Mouse (Mus musculus) embryonic facial prominence, embryonic 14.5 days (tissue): ENCODE measurements around the gene Fam185a. TPM values are rescaled to one million over a fixed set of nuclear protein-coding genes. Genes with fewer than 3 reads are reported as not detected.

Experiments
- ATAC-seq: fragments of 200-750 bp; cut with Nextera tagmentation; 2 replicates; pipeline ENCODE4 v1.8.0; 2017; ENCODE audit warnings: low read depth, moderate number of reproducible peaks, moderate TSS enrichment
- DNase-seq: peaks from one replicate; pipeline ENCODE4 v3.0.0-alpha.2; 2015; ENCODE audit warnings: low spot score
- H3K27ac ChIP-seq: fragments of 300-500 bp; sonication (generic); replicated peaks from 2 replicates; pipeline ENCODE4 v1.5.1; 2014; ENCODE audit warnings: low read depth, mild to moderate bottlenecking, low read length, moderate library complexity
- H3K27me3 ChIP-seq: fragments of 300-500 bp; sonication (generic); replicated peaks from 2 replicates; pipeline ENCODE4 v1.6.1; 2014; ENCODE audit warnings: low read length; ENCODE audit not compliant: control insufficient read depth, insufficient read depth
- H3K36me3 ChIP-seq: fragments of 300-500 bp; sonication (generic); 2 replicates; pipeline ENCODE4 v1.6.1; 2014; ENCODE audit warnings: low read length, mixed read lengths; ENCODE audit not compliant: control insufficient read depth, insufficient read depth
- H3K4me1 ChIP-seq: fragments of 300-500 bp; sonication (generic); 2 replicates; pipeline ENCODE4 v1.6.1; 2014; ENCODE audit warnings: antibody characterized with exemption, low read length; ENCODE audit not compliant: control insufficient read depth, insufficient read depth
- H3K4me2 ChIP-seq: fragments of 300-500 bp; sonication (generic); 2 replicates; pipeline ENCODE4 v1.6.1; 2014; ENCODE audit warnings: low read depth, mild to moderate bottlenecking, low read length, moderate library complexity, mixed read lengths
- H3K4me3 ChIP-seq: fragments of 300-500 bp; sonication (generic); 2 replicates; pipeline ENCODE4 v1.5.1; 2014; ENCODE audit warnings: low read depth, mild to moderate bottlenecking, low read length
- H3K9ac ChIP-seq: fragments of 300-500 bp; sonication (generic); 2 replicates; pipeline ENCODE4 v1.6.1; 2014; ENCODE audit warnings: low read depth, mild to moderate bottlenecking, low read length, moderate library complexity, mixed read lengths
- H3K9me3 ChIP-seq: fragments of 300-500 bp; sonication (generic); 2 replicates; pipeline ENCODE4 v1.6.1; 2016; ENCODE audit warnings: low read length; ENCODE audit not compliant: control insufficient read depth
- WGBS: fragments of 180-500 bp; shearing (Covaris S2); extraction: QIAGEN DNeasy Blood & Tissue Kit; methylation state at CpG from one replicate; pipeline ENCODE4 v1.1.7; 2014; 5-methylcytosine and 5-hydroxymethylcytosine counted together
- polyA plus RNA-seq: library from polyadenylated mRNA; unstranded; fragments of >200 nt; fragmentation: Nextera tagmentation; extraction: Ambion mirVana; gene quantifications from 2 replicates; pipeline ENCODE4 v1.2.1, GENCODE M21; 2014

The Fam185a gene
- polyA plus RNA-seq, 1 experiment from 2014 or later, result 6.6 TPM

DNA sequence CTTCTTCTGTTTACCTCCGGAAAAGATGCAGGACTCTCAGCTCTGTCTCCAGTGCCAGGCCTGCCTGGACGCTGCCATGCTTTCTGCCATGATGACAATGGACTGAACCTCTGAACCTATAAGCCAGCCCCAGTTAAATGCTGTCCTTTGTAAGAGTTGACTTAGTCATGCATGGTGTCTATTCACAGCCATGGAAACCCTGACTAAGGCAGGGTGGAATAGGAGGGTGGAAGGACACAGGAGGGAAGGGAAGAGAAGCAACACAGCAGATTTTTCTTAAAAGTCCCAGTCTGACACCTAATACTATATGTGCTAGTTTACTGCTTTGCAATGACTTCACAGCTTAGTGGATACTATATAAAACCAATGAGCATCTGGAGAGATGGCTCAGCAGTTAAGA is 66.7 kb downstream of the Fam185a start:
- H3K36me3 ChIP-seq, result no peaks in the 10 kb centered on the region
- H3K4me1 ChIP-seq, result peaks cover 51% of the 10 kb centered on the region
- no peak overlapping the region for H3K4me2 ChIP-seq
- 94% methylated on average over 2 of the region's 2 CpGs for whole genome bisulfite sequencing
- H3K27me3 ChIP-seq, result no peaks in the 10 kb centered on the region
- no peak overlapping the region for H3K4me3 ChIP-seq
- H3K9me3 ChIP-seq, result no peaks in the 10 kb centered on the region
- H3K27ac ChIP-seq, result no peak overlapping the region
- ATAC-seq, result no peak
- H3K9ac ChIP-seq, result no peak overlapping the region
- DNase-seq, result no peak

DNA sequence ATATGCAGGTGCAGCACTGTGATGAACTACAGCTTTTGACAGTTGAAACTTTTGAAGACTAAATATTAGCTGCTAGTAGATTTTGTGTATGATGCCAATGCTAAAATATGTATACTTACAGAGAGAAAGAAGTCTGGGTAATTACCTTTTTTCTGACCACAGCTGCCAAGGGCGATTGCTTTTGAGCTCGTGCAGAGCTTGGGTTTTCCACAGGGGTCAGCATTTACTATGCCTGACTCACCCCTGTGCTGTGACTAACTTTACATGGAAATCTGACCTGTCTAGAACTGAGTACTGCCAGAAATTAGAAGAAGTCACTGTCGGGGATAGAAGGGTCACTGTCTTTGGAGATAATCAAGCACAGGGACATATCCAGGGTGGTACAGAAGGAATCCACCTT is 67.5 kb downstream of the Fam185a start:
- ATAC-seq, result no peak
- H3K27me3 ChIP-seq, result no peaks in the 10 kb centered on the region
- no peak overlapping the region for H3K4me3 ChIP-seq
- H3K4me2 ChIP-seq, result no peak overlapping the region
- 60% methylated on average over 3 of the region's 3 CpGs for WGBS
- no peaks in the 10 kb centered on the region for H3K9me3 ChIP-seq
- H3K9ac ChIP-seq, result no peak overlapping the region
- H3K27ac ChIP-seq, result no peak overlapping the region
- H3K4me1 ChIP-seq, result peaks cover 49% of the 10 kb centered on the region
- H3K36me3 ChIP-seq, result no peaks in the 10 kb centered on the region
- DNase-seq, result no peak

DNA sequence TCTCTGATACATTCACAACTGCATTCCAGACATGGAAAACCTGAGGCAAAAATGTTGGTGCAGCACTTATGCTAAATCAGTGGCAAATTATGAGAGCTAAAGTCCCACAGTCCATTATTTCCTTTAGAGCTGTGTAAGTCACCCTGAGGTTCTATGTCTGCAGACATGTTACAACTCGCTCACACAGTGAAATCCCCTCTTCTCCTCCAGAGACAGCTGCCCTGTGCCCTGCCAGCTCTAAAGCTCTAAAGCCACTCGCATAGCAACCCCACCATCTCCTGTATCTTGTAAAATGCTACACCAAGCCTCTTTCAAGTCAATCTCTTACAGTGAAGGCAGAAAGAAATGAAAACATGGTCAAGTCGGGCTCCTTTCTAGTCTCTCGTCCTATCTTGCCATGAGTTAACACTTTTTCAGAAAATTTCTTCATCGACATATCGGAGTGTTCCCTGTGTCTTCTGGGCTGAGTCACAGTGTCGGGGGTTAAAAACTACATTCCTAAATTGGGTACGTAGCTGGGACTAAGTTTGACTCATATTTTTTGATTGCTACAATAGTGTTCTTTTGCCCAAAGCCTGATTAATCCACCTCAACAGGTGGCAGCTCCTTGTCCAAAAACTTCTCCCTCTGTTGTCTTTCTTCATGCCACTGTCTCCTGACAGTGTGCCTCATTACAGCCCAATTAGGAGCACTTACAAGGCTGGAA is 68.7 kb downstream of the Fam185a start:
- ATAC-seq (no peak; the same call in 1 of the 2 replicates), DNase-seq (peak; percentile 57)
- no peak overlapping the region for H3K9ac ChIP-seq
- no peak overlapping the region for H3K4me2 ChIP-seq
- H3K4me1 ChIP-seq, result peaks cover 50% of the 10 kb centered on the region
- no peaks in the 10 kb centered on the region for H3K9me3 ChIP-seq
- H3K4me3 ChIP-seq, result no peak overlapping the region
- H3K27me3 ChIP-seq, result no peaks in the 10 kb centered on the region
- peak overlapping the region; percentile 30; the same call in 1 of the 2 replicates for H3K27ac ChIP-seq
- no peaks in the 10 kb centered on the region for H3K36me3 ChIP-seq
- WGBS, result 68% methylated on average over 8 of the region's 8 CpGs

DNA sequence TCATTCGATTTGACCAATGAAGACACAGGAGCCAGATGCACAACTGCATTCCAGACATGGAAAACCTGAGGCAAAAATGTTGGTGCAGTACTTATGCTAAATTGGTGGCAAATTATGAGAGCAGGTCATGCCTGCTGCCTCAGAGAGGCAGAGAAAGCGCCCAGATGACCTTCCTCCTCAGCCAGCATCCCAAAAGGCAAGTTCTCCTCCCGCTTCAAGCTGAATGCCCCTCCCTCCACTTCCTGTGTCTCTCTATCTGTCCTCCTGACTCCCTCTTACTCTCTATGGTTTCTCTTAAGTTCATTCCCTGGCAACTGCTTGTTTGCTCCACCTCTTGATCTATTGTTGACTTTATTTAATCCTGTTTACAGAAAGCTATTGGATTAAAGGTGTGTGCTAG is 70.0 kb downstream of the Fam185a start:
- Histone ChIP-seq H3K27me3 (no peaks in the 10 kb centered on the region), H3K9me3 (no peaks in the 10 kb centered on the region), H3K4me2 (no peak overlapping the region), H3K27ac (no peak overlapping the region), H3K4me3 (no peak overlapping the region), H3K9ac (no peak overlapping the region), H3K36me3 (no peaks in the 10 kb centered on the region), H3K4me1 (peaks cover 38% of the 10 kb centered on the region)
- DNase-seq (no peak), ATAC-seq (no peak)
- 42% methylated on average over 3 of the region's 3 CpGs for WGBS

DNA sequence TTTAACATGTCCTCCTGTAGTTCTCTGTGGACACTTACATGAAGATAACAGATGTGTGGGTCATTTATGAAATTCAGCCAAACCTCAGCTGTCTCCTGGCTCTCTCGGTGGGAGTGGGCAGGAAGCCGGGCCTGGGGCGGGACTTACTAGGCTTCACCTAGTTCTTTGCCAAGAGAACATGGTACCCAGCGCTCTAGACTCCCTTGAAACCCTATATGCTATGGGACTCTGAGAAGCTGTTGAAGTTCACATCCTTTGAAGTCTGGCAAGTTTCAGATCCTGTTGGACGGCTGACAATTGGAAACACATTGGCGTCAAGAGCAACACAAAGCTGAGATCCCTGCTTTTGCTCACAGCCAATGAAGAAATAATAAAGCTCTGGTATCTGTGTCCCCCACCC is 71.6 kb downstream of the Fam185a start:
- Histone ChIP-seq H3K4me1 (peaks cover 36% of the 10 kb centered on the region), H3K36me3 (no peaks in the 10 kb centered on the region), H3K9ac (no peak overlapping the region), H3K27ac (peak overlapping the region; percentile 71), H3K4me3 (no peak overlapping the region), H3K9me3 (no peaks in the 10 kb centered on the region), H3K27me3 (no peaks in the 10 kb centered on the region), H3K4me2 (no peak overlapping the region)
- peak; percentile 66 for ATAC-seq
- 22% methylated on average over 6 of the region's 6 CpGs for WGBS
- peak; percentile 92 for DNase-seq

DNA sequence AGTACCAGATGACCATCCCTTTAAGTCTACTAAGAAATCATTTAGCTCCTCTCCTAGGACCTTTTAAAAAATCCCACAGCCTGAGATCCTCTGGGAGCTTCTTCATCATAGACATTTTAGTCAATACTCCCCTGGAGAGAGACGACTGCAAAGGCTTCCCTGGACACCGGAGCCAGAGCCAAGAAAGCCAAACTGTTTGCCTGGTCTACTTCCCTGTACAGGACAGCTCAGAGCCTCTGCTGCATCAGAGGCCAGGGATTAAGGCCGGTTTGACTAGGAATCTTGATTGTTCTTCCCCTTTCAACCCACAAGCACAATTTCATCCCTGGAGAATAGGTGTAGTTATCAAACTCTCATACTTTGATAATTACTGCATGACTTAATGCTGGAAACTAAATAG is 72.1 kb downstream of the Fam185a start:
- ATAC-seq, result peak; percentile 17
- peaks cover 39% of the 10 kb centered on the region for H3K4me1 ChIP-seq
- WGBS, result 21% methylated on average over 3 of the region's 3 CpGs
- no peak overlapping the region for H3K4me3 ChIP-seq
- H3K36me3 ChIP-seq, result no peaks in the 10 kb centered on the region
- H3K9ac ChIP-seq, result no peak overlapping the region
- H3K27me3 ChIP-seq, result no peaks in the 10 kb centered on the region
- no peaks in the 10 kb centered on the region for H3K9me3 ChIP-seq
- peak overlapping the region; percentile 50; the same call in 1 of the 2 replicates for H3K27ac ChIP-seq
- DNase-seq, result peak; percentile 55
- no peak overlapping the region for H3K4me2 ChIP-seq

DNA sequence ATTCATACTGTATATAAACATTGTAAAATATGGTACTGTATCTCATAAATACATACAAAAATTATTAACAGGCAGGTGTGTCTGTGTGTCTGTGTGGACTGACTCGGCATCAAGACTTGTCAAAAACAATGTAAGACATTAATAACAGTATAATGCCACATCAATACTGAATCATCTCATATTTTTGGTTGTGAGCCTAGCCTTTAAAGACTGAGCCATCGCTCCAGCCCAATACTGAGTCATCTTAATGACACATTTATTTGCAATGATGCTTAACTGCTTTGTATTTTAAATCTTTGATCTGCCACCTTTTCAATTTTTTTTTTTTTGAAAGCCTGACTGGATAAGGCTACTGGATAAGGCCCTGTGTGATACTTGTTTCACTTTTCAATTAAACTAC is 73.7 kb downstream of the Fam185a start:
- ATAC-seq, result no peak
- Histone ChIP-seq H3K4me1 (peaks cover 39% of the 10 kb centered on the region), H3K9me3 (no peaks in the 10 kb centered on the region), H3K4me2 (no peak overlapping the region), H3K4me3 (no peak overlapping the region), H3K27ac (no peak overlapping the region), H3K9ac (no peak overlapping the region), H3K27me3 (no peaks in the 10 kb centered on the region), H3K36me3 (no peaks in the 10 kb centered on the region)
- WGBS, result 83% methylated on average over 2 of the region's 2 CpGs
- DNase-seq, result no peak

DNA sequence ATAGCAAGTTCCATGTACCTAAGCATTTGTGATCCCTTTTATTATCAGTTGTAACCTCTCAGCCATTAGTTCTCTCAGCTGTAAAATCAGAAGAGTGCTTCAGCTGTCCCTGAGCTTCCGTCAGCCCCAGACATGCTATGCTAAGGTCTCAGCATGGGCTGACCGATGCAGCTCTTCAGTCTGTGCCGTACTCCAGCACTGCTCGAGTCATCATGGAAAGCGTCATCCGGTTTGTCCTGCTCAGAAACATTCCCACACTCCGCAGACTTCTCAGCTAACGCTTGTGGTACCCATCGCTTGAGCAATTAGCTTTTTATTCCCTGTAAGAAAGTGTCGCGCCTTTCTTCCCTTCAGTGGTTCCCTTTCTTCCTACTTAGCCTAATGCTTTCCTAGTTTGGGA is 74.2 kb downstream of the Fam185a start:
- Histone ChIP-seq H3K4me3 (no peak overlapping the region), H3K36me3 (no peaks in the 10 kb centered on the region), H3K4me1 (peaks cover 37% of the 10 kb centered on the region), H3K27me3 (no peaks in the 10 kb centered on the region), H3K4me2 (no peak overlapping the region), H3K9me3 (no peaks in the 10 kb centered on the region), H3K27ac (no peak overlapping the region), H3K9ac (no peak overlapping the region)
- 83% methylated on average over 11 of the region's 11 CpGs for WGBS
- ATAC-seq (no peak), DNase-seq (no peak)

DNA sequence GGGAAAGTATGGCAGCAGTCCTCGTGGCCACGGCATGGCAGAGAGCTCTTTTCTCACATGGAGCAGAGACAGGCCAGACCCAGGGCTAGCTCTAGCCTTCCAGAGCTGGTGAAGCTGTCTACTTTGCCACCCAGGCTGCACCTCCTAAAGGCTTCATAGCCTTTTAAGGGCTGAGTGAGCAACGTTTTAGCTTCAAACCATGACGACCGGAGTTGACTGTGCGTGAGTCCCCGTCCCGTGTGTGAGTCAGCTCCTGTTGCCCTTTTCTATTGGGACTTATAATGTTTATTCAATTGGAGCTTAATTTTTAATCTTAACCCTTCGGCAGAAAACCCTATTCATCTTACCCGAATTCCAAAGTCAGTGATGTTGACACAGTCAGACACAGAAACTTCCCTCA is 75.4 kb downstream of the Fam185a start:
- Histone ChIP-seq H3K4me1 (peaks cover 30% of the 10 kb centered on the region), H3K36me3 (no peaks in the 10 kb centered on the region), H3K9ac (no peak overlapping the region), H3K27me3 (no peaks in the 10 kb centered on the region), H3K9me3 (no peaks in the 10 kb centered on the region), H3K4me3 (no peak overlapping the region), H3K27ac (no peak overlapping the region), H3K4me2 (no peak overlapping the region)
- DNase-seq (no peak), ATAC-seq (no peak)
- WGBS, result 63% methylated on average over 10 of the region's 10 CpGs
